Mouse (Mus musculus) neutrophil, adult 5-6 weeks (primary cell): ENCODE results near the gene Pde4b. TPM values are rescaled to one million over a fixed set of nuclear protein-coding genes. Genes with fewer than 3 reads are reported as not detected.

Source experiments
- ATAC-seq: fragments of 151-379, 151-347 bp; 2 replicates; pipeline ENCODE4 v1.8.0; 2017; ENCODE audit warnings: mild to moderate bottlenecking, moderate TSS enrichment; ENCODE audit not compliant: insufficient number of reproducible peaks, poor library complexity, low FRiP score, severe bottlenecking; ENCODE audit errors: extremely low read depth
- total RNA-seq: library from RNA; stranded (forward); fragments of 200-1000 nt; gene quantifications from 2 replicates; pipeline ENCODE4 v1.2.3, GENCODE M21; 2017

The Pde4b gene
- total RNA-seq, 1 experiment from 2014 or later, result 238 TPM

DNA sequence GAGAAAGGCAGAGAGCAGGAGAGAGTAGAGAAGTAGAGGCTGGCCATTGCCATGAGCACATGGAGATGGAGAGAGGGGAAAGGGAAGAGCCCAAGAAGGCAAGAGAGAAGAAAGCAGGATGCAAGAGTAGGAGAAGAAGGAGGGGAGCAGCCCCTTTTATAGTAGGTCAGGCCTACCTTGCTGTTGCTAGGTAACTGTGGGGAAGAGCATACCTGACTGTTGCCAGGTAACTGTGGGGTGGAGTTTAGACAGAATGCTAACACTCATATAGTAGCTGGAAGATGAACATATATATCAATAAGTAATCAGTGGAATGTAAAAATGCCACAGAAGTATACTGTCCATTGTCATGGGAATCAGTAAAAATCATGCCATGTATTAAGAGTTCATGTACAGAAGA is 172.9 kb downstream of the Pde4b start:
- no peak for ATAC-seq

GRCm38 (mm10) chr4:102272313-102272712 is 185.0 kb downstream of the Pde4b start:
- ATAC-seq, result no peak

- ATAC-seq, result no peak
Measured at GRCm38 (mm10) chr4:102272749-102273148, 185.4 kb downstream of the Pde4b start.

- no peak for ATAC-seq
Measured at GRCm38 (mm10) chr4:102275716-102276115, 188.4 kb downstream of the Pde4b start.

DNA sequence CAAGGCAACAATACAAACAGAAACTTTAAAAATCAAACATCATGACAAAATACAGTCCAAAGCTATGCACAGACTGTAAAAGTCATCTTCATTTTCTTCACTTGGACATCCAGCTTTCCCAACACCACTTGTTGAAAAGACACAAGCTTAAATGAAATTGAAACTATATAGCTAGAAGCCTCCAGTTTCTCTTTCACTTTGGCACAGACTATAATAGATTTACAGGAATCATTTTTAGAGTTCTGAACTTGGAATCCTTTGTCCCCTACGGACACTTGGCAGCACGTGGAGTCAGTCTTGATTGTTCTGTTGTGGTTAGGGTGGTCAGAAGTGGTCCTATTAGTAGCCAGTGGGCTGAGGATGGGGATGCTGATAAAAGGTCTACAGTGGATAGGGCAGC is 191.6 kb downstream of the Pde4b start:
- ATAC-seq, result no peak

DNA sequence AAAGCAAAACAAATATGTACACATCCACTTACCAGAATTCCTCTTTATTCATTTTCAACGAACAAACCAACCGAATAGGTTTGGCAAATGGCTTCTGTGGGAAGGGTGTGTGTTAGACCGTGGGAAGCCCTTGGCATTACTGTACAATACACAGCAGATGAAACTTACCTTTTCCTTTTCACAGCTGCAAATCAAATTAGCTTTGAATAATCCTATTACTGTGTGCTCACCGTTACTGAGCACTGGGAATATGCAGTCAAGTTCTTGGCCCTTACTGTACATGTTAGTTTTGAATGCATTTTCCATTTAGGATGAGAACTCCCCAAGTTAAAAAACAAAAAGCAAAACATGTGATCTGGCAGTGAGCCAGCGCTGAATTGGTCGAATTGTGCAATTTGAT is 199.8 kb downstream of the Pde4b start:
- no peak for ATAC-seq

- ATAC-seq, result no peak
Measured at GRCm38 (mm10) chr4:102290052-102290734, 202.8 kb downstream of the Pde4b start.

GRCm38 (mm10) chr4:102297558-102297957 is 210.2 kb downstream of the Pde4b start:
- no peak for ATAC-seq

GRCm38 (mm10) chr4:102302568-102302967 is 215.2 kb downstream of the Pde4b start:
- ATAC-seq, result no peak

- ATAC-seq, result no peak
Measured at GRCm38 (mm10) chr4:102307661-102308297, 220.4 kb downstream of the Pde4b start.

DNA sequence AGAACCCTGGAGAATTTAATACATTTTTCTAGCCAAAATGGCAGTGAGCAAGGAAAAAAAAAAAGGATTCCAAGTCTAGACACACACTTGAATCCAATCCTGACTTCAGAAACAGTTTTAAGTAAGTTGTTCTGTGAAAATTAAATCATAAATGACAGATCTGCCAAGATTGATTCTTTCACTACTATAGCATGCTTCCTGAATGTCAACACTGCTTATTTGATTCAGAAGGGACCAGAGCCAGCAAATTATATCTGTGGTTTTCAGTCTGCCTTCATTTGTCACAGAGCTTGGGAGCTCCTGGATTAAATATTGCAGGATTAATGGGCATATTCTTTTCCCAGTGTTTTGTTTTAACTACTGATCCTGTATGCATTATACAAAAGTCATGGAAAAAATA is 223.3 kb downstream of the Pde4b start:
- ATAC-seq, result no peak

DNA sequence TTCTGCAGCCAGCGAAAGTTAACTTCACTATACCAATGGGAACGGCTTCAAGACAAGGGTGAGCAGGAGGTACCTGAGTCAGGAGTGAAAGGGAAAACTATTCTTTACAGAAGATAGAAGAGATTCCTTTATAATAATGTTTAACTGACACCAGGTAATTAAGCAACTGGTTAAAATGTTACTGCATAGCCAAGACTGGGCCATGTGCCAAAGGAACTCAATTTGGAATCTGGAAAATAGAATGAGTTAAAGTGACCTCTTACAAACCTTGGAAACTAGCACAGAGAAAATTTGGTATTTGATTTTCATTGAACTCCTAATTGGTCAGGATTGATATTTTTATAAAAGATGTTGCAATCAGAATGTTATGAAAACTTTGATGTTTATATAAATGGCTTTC is 228.7 kb downstream of the Pde4b start:
- ATAC-seq, result no peak

- no peak for ATAC-seq
Measured at GRCm38 (mm10) chr4:102316699-102317285, 229.4 kb downstream of the Pde4b start.

- ATAC-seq, result no peak
Measured at GRCm38 (mm10) chr4:102318596-102318995, 231.3 kb downstream of the Pde4b start.

DNA sequence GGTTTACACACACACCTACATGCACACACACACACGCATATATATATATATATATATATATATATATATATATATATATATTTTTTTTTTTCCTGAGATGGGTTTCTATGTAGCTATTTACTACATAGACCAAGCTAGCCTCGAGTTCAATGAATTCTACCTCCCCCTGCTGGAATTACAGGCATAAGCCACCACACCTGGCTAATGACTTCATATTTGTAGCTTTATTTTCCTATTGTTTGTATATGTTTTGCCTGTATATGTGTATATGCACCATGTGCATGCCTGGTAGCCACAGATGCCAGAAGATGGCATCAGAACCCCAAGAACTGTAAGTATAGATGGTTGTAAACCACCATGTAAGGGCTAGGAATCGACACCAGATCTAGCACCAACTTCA is 234.0 kb downstream of the Pde4b start:
- ATAC-seq, result no peak

DNA sequence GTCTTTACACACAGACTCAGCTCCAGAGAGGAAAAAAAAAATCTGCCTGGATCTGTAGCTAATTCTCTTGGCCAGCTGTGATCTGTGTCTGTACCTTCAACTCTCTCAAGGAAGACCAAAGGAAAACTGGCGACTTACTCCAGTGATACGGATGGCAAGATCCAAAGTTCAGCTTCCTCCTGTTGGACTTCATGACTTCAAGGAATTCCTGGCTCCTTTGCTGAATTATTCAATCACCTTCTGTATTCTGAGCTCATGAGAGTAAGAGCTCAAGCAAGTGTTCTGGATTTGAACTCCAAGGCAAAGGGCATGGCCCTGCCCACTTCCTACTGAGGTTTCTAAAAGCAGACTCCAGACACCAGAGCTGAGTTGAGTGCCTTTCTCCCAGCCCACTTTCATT is 245.0 kb downstream of the Pde4b start:
- ATAC-seq, result no peak

- no peak for ATAC-seq
Measured at GRCm38 (mm10) chr4:102332885-102333284, 245.5 kb downstream of the Pde4b start.

DNA sequence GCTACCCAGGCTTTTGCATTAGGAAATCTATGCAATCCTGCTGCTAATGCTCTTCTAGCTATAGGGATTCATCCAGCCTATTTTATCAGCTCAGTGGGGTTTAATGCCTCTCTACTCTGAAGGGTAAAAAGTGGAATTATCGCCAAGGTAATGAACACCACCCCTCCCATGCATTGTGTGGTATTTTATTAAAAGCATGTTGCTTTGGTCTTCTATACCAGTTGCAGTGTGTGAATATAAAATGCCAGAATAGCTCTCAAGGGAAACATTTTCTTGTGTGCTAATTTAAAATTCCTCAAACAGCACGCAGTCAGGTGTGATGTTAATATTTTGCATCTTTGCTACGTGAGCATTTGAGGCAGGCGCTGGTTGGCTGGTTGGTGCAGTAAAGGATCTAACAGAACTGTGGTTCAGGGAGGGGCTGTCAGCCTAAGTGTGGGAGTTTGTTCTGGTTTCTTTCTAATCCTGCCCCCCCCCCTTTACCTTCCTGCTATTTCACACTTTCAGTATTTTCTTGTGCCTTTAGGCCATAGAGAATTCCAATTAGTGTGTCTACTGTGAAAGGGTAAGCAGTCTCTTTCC is 259.7 kb downstream of the Pde4b start:
- no peak for ATAC-seq

- no peak for ATAC-seq
Measured at GRCm38 (mm10) chr4:102351476-102352475, 264.4 kb downstream of the Pde4b start.
